Mouse (Mus musculus) T-helper 2 cell (primary cell): ENCODE results near the gene Stx8.

Source experiments
- in situ Hi-C: fragments of 300-600 bp; cut with MboI, MseI; formaldehyde crosslinking; loops from one replicate; pipeline ENCODE4 v1.15.1; 2025; ENCODE audit warnings: high pct_unique_total_duplicates

Stx8 gene

GRCm38 (mm10) chr11:67975252-67975651 lies 9.3 kb downstream of the Stx8 start:
- in situ Hi-C loops: no loop called here

- in situ Hi-C loops: no loop called here
Measured at GRCm38 (mm10) chr11:67983564-67983963, 17.6 kb downstream of the Stx8 start.

- in situ Hi-C loops: no loop called here
Measured at GRCm38 (mm10) chr11:67991240-67991639, 25.2 kb downstream of the Stx8 start.

- in situ Hi-C loops: no loop called here
Measured at GRCm38 (mm10) chr11:67995965-67996364, 30.0 kb downstream of the Stx8 start.

GRCm38 (mm10) chr11:67998905-67999304 lies 32.9 kb downstream of the Stx8 start:
- in situ Hi-C loops: no loop called here

GRCm38 (mm10) chr11:67999629-68000028 lies 33.6 kb downstream of the Stx8 start:
- in situ Hi-C loops: no loop called here

- in situ Hi-C loops: no loop called here
Measured at GRCm38 (mm10) chr11:68004191-68004590, 38.2 kb downstream of the Stx8 start.

GRCm38 (mm10) chr11:68006216-68006789 lies 40.3 kb downstream of the Stx8 start:
- in situ Hi-C loops: loop anchor here (5.0 kb wide), 1 partner anchor 391 kb away; no protein-coding TSS in a partner anchor

GRCm38 (mm10) chr11:68007645-68008044 lies 41.7 kb downstream of the Stx8 start:
- in situ Hi-C loops: loop anchor here (5.0 kb wide), 1 partner anchor 390 kb away; no protein-coding TSS in a partner anchor

GRCm38 (mm10) chr11:68009377-68009776 lies 43.4 kb downstream of the Stx8 start:
- in situ Hi-C loops: loop anchor here (5.0 kb wide), 1 partner anchor 388 kb away; no protein-coding TSS in a partner anchor

GRCm38 (mm10) chr11:68012207-68012606 lies 46.2 kb downstream of the Stx8 start:
- in situ Hi-C loops: no loop called here

- in situ Hi-C loops: no loop called here
Measured at GRCm38 (mm10) chr11:68018191-68018590, 52.2 kb downstream of the Stx8 start.

GRCm38 (mm10) chr11:68019156-68019555 lies 53.2 kb downstream of the Stx8 start:
- in situ Hi-C loops: no loop called here

GRCm38 (mm10) chr11:68021976-68022375 lies 56.0 kb downstream of the Stx8 start:
- in situ Hi-C loops: no loop called here

- in situ Hi-C loops: no loop called here
Measured at GRCm38 (mm10) chr11:68022895-68023294, 56.9 kb downstream of the Stx8 start.

GRCm38 (mm10) chr11:68023811-68024369 lies 57.9 kb downstream of the Stx8 start:
- in situ Hi-C loops: no loop called here

GRCm38 (mm10) chr11:68026590-68026989 lies 60.6 kb downstream of the Stx8 start:
- in situ Hi-C loops: no loop called here

GRCm38 (mm10) chr11:68029079-68029478 lies 63.1 kb downstream of the Stx8 start:
- in situ Hi-C loops: no loop called here

GRCm38 (mm10) chr11:68029871-68030270 lies 63.9 kb downstream of the Stx8 start:
- in situ Hi-C loops: no loop called here

- in situ Hi-C loops: no loop called here
Measured at GRCm38 (mm10) chr11:68030771-68031170, 64.8 kb downstream of the Stx8 start.

GRCm38 (mm10) chr11:68032448-68032847 lies 66.5 kb downstream of the Stx8 start:
- in situ Hi-C loops: no loop called here

GRCm38 (mm10) chr11:68033331-68033926 lies 67.4 kb downstream of the Stx8 start:
- in situ Hi-C loops: no loop called here

GRCm38 (mm10) chr11:68034422-68034821 lies 68.4 kb downstream of the Stx8 start:
- in situ Hi-C loops: no loop called here
